Mouse (Mus musculus) thymus, postnatal 10 days (tissue): ENCODE measurements at regions not wholly inside any gene's neighbourhood (a gene's known extent, or its start where the extent isn't known, plus 50 kb on each side); places are given as distances from the start of the nearest gene placed in this dataset.
"Not testable (repeated sequence)": the region's sequence is repeated elsewhere in the genome, so short reads cannot be mapped to it uniquely, and the experiment has no call there.

ENCODE experiments used
- DNase-seq, 2 experiments: peaks; one replicate each; pipeline ENCODE4 v3.0.0; 2021; ENCODE audit warnings: low spot score in 2 of 2

DNA sequence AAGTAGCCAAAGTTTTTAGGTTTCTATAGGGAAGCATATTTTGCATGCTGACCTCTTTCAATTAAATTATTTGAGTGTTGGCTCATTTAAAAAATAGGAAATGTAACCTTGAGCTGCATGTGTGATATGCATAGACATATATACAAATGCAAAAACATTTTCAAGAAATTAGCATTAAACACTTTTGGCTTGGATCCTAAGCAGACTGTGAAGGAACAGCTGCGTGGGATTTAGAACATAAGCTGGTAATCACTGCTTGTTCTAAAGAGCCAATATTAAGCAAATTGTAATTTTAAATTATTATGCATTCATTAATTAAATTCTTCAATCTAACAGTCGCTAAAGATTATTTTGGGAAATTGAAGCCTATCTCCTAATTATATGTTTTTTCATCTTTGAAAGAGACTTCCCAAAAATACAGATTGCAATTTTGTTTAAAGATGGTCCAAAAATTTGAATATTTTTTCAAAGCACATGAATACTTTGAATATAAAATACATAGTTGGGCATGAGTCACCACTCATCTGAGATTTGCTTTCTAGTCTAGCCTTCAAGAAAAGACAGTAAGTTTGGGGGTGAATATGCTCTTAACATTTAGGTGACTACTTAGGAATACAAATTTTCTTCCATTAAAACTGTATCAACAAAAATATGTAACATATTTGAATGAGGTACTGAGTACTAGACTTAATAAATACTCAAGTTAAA lies 163.3 kb upstream of the Hsf2 start:
- no peak for DNase-seq

DNA sequence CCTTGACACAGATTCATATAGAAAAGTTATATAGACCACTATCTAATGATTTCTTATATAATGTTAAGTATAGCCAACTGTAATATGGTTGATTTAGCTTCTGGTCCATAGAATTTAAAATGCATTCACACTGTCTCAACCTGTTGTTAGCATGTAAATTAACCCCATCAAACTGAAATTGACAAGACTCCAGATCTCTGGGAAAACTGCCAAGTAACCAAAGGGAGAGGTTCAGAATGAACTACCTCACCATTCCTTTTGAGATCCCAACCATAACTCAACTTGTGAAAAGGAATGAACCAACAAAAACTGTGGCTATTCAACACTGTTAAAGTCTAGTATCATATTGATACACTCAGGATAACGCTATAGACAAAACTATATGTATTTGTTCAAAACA lies 162.0 kb upstream of the Hsf2 start:
- no peak for DNase-seq

DNA sequence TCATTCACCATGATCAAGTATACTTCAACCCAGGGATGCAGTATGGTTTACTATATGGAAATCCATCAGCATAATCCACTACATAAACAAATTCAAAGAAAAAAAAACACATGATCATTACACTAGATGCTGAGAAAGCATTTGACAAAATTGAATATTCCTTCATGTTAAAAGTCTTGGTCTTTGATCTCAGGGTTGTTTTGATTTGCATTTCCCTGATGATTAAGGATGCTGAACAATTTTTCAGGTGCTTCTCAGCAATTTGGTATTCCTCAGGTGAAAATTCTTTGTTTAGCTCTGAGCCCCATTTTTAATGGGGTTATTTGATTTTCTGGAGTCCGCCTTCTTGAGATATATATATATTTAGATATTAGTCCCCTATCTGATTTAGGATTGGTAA lies 123.4 kb upstream of the Hsf2 start:
- DNase-seq: not testable (repeated sequence)
